In genomic region chr11:96369140-96369539, GRCm38 (mm10) we compare ENCODE assay signal across 21 mouse cellular contexts. TPM values are rescaled to one million over a fixed set of nuclear protein-coding genes. Genes with fewer than 3 reads are reported as not detected.
"Had no signal": no experiment of that assay in that cellular context is flagged by ENCODE, and none has a peak within 500 bp of the region (broad histone marks: within the 10 kb centered on the region; RNA-seq: fewer than 3 reads in every experiment).

No protein-coding gene starts in this region.

- H3K27ac ChIP-seq: midbrain, embryonic 12.5 days; midbrain, embryonic 15.5 days; neural tube, embryonic 12.5 days; stomach, embryonic 15.5 days; stomach, postnatal 0 days had no signal

- ATAC-seq: midbrain, embryonic 15.5 days had no signal

- H3K4me2 ChIP-seq: lung, embryonic 14.5 days; midbrain, embryonic 12.5 days; midbrain, embryonic 15.5 days; neural tube, embryonic 12.5 days; stomach, embryonic 15.5 days had no signal

- H3K4me3 ChIP-seq: megakaryocyte, embryonic 14.5 days; midbrain, embryonic 12.5 days; midbrain, embryonic 15.5 days; neural tube, embryonic 12.5 days; stomach, embryonic 15.5 days had no signal

- H3K36me3 ChIP-seq: midbrain, embryonic 12.5 days; midbrain, embryonic 15.5 days; neural tube, embryonic 12.5 days; stomach, embryonic 15.5 days had no signal

- H3K4me1 ChIP-seq: midbrain, embryonic 12.5 days; midbrain, embryonic 15.5 days had no signal

- H3K9me3 ChIP-seq: megakaryocyte, embryonic 14.5 days; midbrain, embryonic 12.5 days; midbrain, embryonic 15.5 days; neural tube, embryonic 12.5 days; stomach, embryonic 15.5 days had no signal

- DNase-seq: lung, adult 18-20 months; lung, embryonic 14.5 days; lung, postnatal 10 days; lung, postnatal 4 days; right cerebral cortex, postnatal 14 days; thymus, adult 2 months; thymus, postnatal 25 days; thymus, postnatal 4 days had no signal

- H3K9ac ChIP-seq: lung, embryonic 14.5 days; midbrain, embryonic 12.5 days; midbrain, embryonic 15.5 days; neural tube, embryonic 12.5 days; stomach, embryonic 15.5 days had no signal

RNA-seq across cellular contexts. Expression of gene Hoxb1, which starts 3.6 kb away (rescaled TPM):
- total RNA-seq: midbrain, postnatal 0 days; monocyte, adult 5-6 weeks; neutrophil, adult 5-6 weeks had no signal
- polyA plus RNA-seq: liver, embryonic 16.5 days; lung, embryonic 16.5 days; midbrain, embryonic 12.5 days; midbrain, embryonic 15.5 days; midbrain, postnatal 0 days; spleen, adult 2 months; stomach, embryonic 15.5 days; stomach, postnatal 0 days; testis, adult 2 months; thymus, adult 2 months had no signal

RNA-seq across cellular contexts. Expression of gene Hoxb2, which starts 18.8 kb away (rescaled TPM):
- total RNA-seq: monocyte, adult 5-6 weeks; neutrophil, adult 5-6 weeks had no signal
- polyA plus RNA-seq: midbrain, postnatal 0 days had no signal

RNA-seq across cellular contexts. Expression of gene Hoxb3, which starts 46.0 kb away (rescaled TPM):
- polyA plus RNA-seq: midbrain, embryonic 12.5 days; midbrain, embryonic 15.5 days; midbrain, postnatal 0 days had no signal

RNA-seq across cellular contexts. Expression of gene Hoxb4, which starts 51.1 kb away (rescaled TPM):
- polyA plus RNA-seq: midbrain, embryonic 12.5 days; midbrain, embryonic 15.5 days; midbrain, postnatal 0 days had no signal
